12 mouse cellular contexts compared by ENCODE assay signal in genomic region chr1:43542339-43542738, GRCm38 (mm10).
DNase-seq lines count a peak whose midpoint lies in the region; ATAC-seq and TF ChIP-seq lines count a peak whose summit lies in the region.
"Had no signal": no experiment of that assay in that cellular context is flagged by ENCODE, and none has a peak within 500 bp of the region (broad histone marks: within the 10 kb centered on the region; RNA-seq: fewer than 3 reads in every experiment).

No protein-coding gene starts in this region.

- no peak for ATAC-seq in liver, embryonic 12.5 days
- no peak for ATAC-seq in liver, embryonic 11.5 days (replicated peaks; ENCODE audit: low FRiP score)
- ATAC-seq in G1E (ENCODE audit: extremely low read depth, insufficient number of reproducible peaks, low FRiP score, poor library complexity, severe bottlenecking), result peak; percentile 29
- ATAC-seq in inflammation-experienced regulatory T-cells, adult 6 months, result peak; percentile 75

- no peak for TF ChIP-seq POLR2A in thymus, adult 2 months (IDR thresholded peaks at IDR 0.05; ENCODE audit: control insufficient read depth, extremely low read depth, insufficient read depth, low read length, poor library complexity)

- no peaks in the 10 kb centered on the region for H3K9me3 ChIP-seq in liver, embryonic 12.5 days (replicated peaks)
- H3K9me3 ChIP-seq in liver, embryonic 11.5 days (ENCODE audit: control insufficient read depth, low read length), result no peaks in the 10 kb centered on the region
- H3K9me3 ChIP-seq in G1E (replicated peaks), result no peaks in the 10 kb centered on the region
- H3K9me3 ChIP-seq: stomach, embryonic 15.5 days had no signal

- 28% methylated on average over 4 of the region's 4 CpGs for WGBS in liver, embryonic 12.5 days (ENCODE audit: insufficient replicate concordance)
- 58% methylated on average over 4 of the region's 4 CpGs for WGBS in liver, embryonic 11.5 days
- 8% methylated on average over 4 of the region's 4 CpGs for WGBS in thymus, adult 2 months

- H3K27me3 ChIP-seq in liver, embryonic 12.5 days (replicated peaks), result no peaks in the 10 kb centered on the region
- H3K27me3 ChIP-seq in liver, embryonic 11.5 days (replicated peaks; ENCODE audit: control insufficient read depth, insufficient read depth, low read length), result no peaks in the 10 kb centered on the region
- no peaks in the 10 kb centered on the region for H3K27me3 ChIP-seq in G1E (ENCODE audit: insufficient read depth, low read length)
- H3K27me3 ChIP-seq in thymus, adult 2 months (ENCODE audit: control insufficient read depth, insufficient read depth, low read length), result no peaks in the 10 kb centered on the region
- H3K27me3 ChIP-seq: stomach, embryonic 15.5 days had no signal

- H3K4me3 ChIP-seq in liver, embryonic 12.5 days, result no peak overlapping the region
- no peak overlapping the region for H3K4me3 ChIP-seq in liver, embryonic 11.5 days (ENCODE audit: low read depth, low read length)
- H3K4me3 ChIP-seq in G1E (ENCODE audit: low read depth, low read length), result no peak overlapping the region
- no peak overlapping the region for H3K4me3 ChIP-seq in thymus, adult 2 months (ENCODE audit: control insufficient read depth, insufficient read depth, low read length)
- H3K4me3 ChIP-seq: left cerebral cortex, adult 2 months; stomach, embryonic 15.5 days had no signal

- peak overlapping the region; percentile 22; the same call in 1 of the 2 replicates for H3K27ac ChIP-seq in liver, embryonic 12.5 days
- no peak overlapping the region for H3K27ac ChIP-seq in liver, embryonic 11.5 days (ENCODE audit: low read depth, low read length)
- peak overlapping the region; percentile 88 for H3K27ac ChIP-seq in thymus, adult 2 months (ENCODE audit: control insufficient read depth, insufficient read depth, low read length)
- H3K27ac ChIP-seq: hindbrain, embryonic 14.5 days; left cerebral cortex, adult 2 months; stomach, embryonic 15.5 days had no signal

- peaks cover 4% of the 10 kb centered on the region for H3K36me3 ChIP-seq in liver, embryonic 12.5 days
- H3K36me3 ChIP-seq in liver, embryonic 11.5 days (ENCODE audit: control insufficient read depth, insufficient read depth, low read length), result peaks cover 3% of the 10 kb centered on the region; the same call in 1 of the 2 replicates
- H3K36me3 ChIP-seq in G1E (replicated peaks), result peaks cover 78% of the 10 kb centered on the region
- H3K36me3 ChIP-seq in thymus, adult 2 months (ENCODE audit: control insufficient read depth, insufficient read depth, low read length), result 0 out of 2 replicates have a peak, but pooled peaks cover 3% of the 10 kb centered on the region

- DNase-seq in liver, embryonic 11.5 days (ENCODE audit: low spot score), result no peak
- peak; percentile 24 for DNase-seq in G1E (ENCODE audit: low spot score)
- DNase-seq in thymus, adult 2 months, result peak; percentile 50
- DNase-seq in cerebellum, postnatal 4 days (ENCODE audit: low spot score in 2 of 2), result no peak
- DNase-seq in adrenal gland, adult 18-20 months (ENCODE audit: low spot score in 2 of 2), result no peak
- DNase-seq in layer of hippocampus, adult 11-12 months (ENCODE audit: low spot score), result no peak
- DNase-seq: cerebellum, postnatal 25 days had no signal

- TF ChIP-seq CTCF in G1E (IDR thresholded peaks at IDR 0.05; ENCODE audit: low read depth, low read length), result no peak
- TF ChIP-seq CTCF in thymus, adult 2 months (IDR thresholded peaks at IDR 0.05; ENCODE audit: borderline replicate concordance, control insufficient read depth, extremely low read depth, insufficient read depth, low read length, poor library complexity), result no peak

- no peak overlapping the region for H3K4me2 ChIP-seq in liver, embryonic 12.5 days
- no peak overlapping the region for H3K4me2 ChIP-seq in liver, embryonic 11.5 days
- H3K4me2 ChIP-seq: hindbrain, embryonic 14.5 days; stomach, embryonic 15.5 days had no signal

- H3K4me1 ChIP-seq in liver, embryonic 12.5 days, result peaks cover 68% of the 10 kb centered on the region
- peaks cover 33% of the 10 kb centered on the region for H3K4me1 ChIP-seq in liver, embryonic 11.5 days (replicated peaks; ENCODE audit: control insufficient read depth, insufficient read depth, low read length)
- peaks cover 86% of the 10 kb centered on the region for H3K4me1 ChIP-seq in G1E (ENCODE audit: insufficient read depth, low read depth, low read length)
- peaks cover 53% of the 10 kb centered on the region for H3K4me1 ChIP-seq in thymus, adult 2 months (replicated peaks; ENCODE audit: control insufficient read depth, insufficient read depth, low read length)

- no peak overlapping the region for H3K9ac ChIP-seq in liver, embryonic 12.5 days
- no peak overlapping the region for H3K9ac ChIP-seq in liver, embryonic 11.5 days (ENCODE audit: low read depth, low read length)
- H3K9ac ChIP-seq: hindbrain, embryonic 14.5 days; stomach, embryonic 15.5 days had no signal

Comparison
In these comparisons a context has a peak if more than half of its experiments do, and no peak if none do; other contexts are left out.
1. ATAC-seq: peak in G1E (single experiment) and inflammation-experienced regulatory T-cells, adult 6 months (single experiment); none in liver, embryonic 12.5 days (single experiment) and liver, embryonic 11.5 days (single experiment).
2. DNase-seq: peak in G1E (single experiment) and thymus, adult 2 months (single experiment); none in liver, embryonic 11.5 days (single experiment), cerebellum, postnatal 4 days (0 of 2), adrenal gland, adult 18-20 months (0 of 2) and layer of hippocampus, adult 11-12 months (single experiment).